Comparison of ENCODE assay signal across 26 mouse cellular contexts in the genomic region with DNA sequence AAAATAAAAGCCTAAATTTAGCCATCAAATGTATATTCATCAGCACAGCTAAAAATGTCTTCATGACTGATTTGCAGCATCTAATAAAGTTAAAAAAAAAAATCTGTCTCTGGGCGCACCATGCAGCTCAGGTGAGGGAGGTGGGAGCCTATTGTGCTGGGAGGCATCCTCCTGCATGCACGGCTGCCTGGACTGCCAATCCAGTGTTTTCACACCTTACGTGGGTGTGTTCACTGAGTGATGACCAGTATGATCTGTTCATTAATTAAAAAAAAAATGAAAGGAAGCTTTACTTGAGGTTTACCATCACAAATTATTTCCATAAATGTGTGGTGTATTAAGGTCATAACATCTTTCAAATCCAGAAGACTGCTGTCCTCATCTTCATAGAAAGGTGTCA.
"Had no signal": no experiment of that assay in that cellular context is flagged by ENCODE, and none has a peak within 500 bp of the region (broad histone marks: within the 10 kb centered on the region; RNA-seq: fewer than 3 reads in every experiment).

No protein-coding gene starts in this region.

- H3K27ac ChIP-seq: embryonic facial prominence, embryonic 10.5 days; embryonic facial prominence, embryonic 12.5 days; embryonic facial prominence, embryonic 13.5 days; embryonic facial prominence, embryonic 15.5 days; forebrain, embryonic 12.5 days; forebrain, embryonic 13.5 days; forebrain, embryonic 15.5 days; gastrocnemius, adult 2 months; heart, adult 2 months had no signal

- H3K36me3 ChIP-seq: embryonic facial prominence, embryonic 10.5 days; embryonic facial prominence, embryonic 12.5 days; embryonic facial prominence, embryonic 13.5 days; embryonic facial prominence, embryonic 15.5 days; forebrain, embryonic 12.5 days; forebrain, embryonic 15.5 days had no signal

- H3K27me3 ChIP-seq: embryonic facial prominence, embryonic 12.5 days; embryonic facial prominence, embryonic 13.5 days; embryonic facial prominence, embryonic 15.5 days; forebrain, embryonic 12.5 days; forebrain, embryonic 13.5 days; forebrain, embryonic 15.5 days had no signal

- H3K4me2 ChIP-seq: embryonic facial prominence, embryonic 12.5 days; embryonic facial prominence, embryonic 13.5 days; embryonic facial prominence, embryonic 15.5 days; forebrain, embryonic 12.5 days; forebrain, embryonic 13.5 days; forebrain, embryonic 15.5 days had no signal

- ATAC-seq: forebrain, embryonic 13.5 days; forebrain, embryonic 14.5 days; forebrain, embryonic 15.5 days; forebrain, postnatal 0 days had no signal

- DNase-seq: cerebellum, adult 2 months; cerebellum, adult 8-10 months; cerebellum, adult 9-10 months; cerebellum, adult 9-11 months; cerebellum, postnatal 10 days; cerebellum, postnatal 14 days; cerebellum, postnatal 25 days; cerebellum, postnatal 36 days; embryo, embryonic 11 days; gastrocnemius, adult 2 months; gastrocnemius, postnatal 10 days; gastrocnemius, postnatal 14 days; gastrocnemius, postnatal 25 days; gastrocnemius, postnatal 36 days; heart, adult 18-20 months; heart, adult 2 months had no signal

- H3K4me1 ChIP-seq: embryonic facial prominence, embryonic 10.5 days; embryonic facial prominence, embryonic 12.5 days; embryonic facial prominence, embryonic 13.5 days; embryonic facial prominence, embryonic 15.5 days; forebrain, embryonic 12.5 days; forebrain, embryonic 13.5 days; forebrain, embryonic 15.5 days had no signal

- H3K4me3 ChIP-seq: embryonic facial prominence, embryonic 10.5 days; embryonic facial prominence, embryonic 12.5 days; embryonic facial prominence, embryonic 13.5 days; embryonic facial prominence, embryonic 15.5 days; erythroblast, embryonic 14.5 days; forebrain, embryonic 12.5 days; forebrain, embryonic 13.5 days; forebrain, embryonic 15.5 days; gastrocnemius, adult 2 months; heart, adult 2 months had no signal

- H3K9ac ChIP-seq: embryonic facial prominence, embryonic 12.5 days; embryonic facial prominence, embryonic 13.5 days; embryonic facial prominence, embryonic 15.5 days; forebrain, embryonic 12.5 days; forebrain, embryonic 13.5 days; forebrain, embryonic 15.5 days; forebrain, postnatal 0 days had no signal

- H3K9me3 ChIP-seq: embryonic facial prominence, embryonic 10.5 days; embryonic facial prominence, embryonic 12.5 days; embryonic facial prominence, embryonic 13.5 days; embryonic facial prominence, embryonic 15.5 days; forebrain, embryonic 12.5 days; forebrain, embryonic 13.5 days; forebrain, embryonic 15.5 days had no signal
